Mouse (Mus musculus) cerebellum, adult (tissue): Measurements from ENCODE around the gene Swt1.
"Not testable (repeated sequence)": the region's sequence is repeated elsewhere in the genome, so short reads cannot be mapped to it uniquely, and the experiment has no call there.

Experiments used
- ATAC-seq: cut with Nextera tagmentation; 2 replicates; pipeline ENCODE4 v1.9.2; 2017; ENCODE audit warnings: mild to moderate bottlenecking, moderate library complexity, mixed read lengths; ENCODE audit not compliant: insufficient number of reproducible peaks, low FRiP score, low TSS enrichment

Gene Swt1

GRCm38 (mm10) chr1:151367721-151368324 lies 60.4 kb downstream of the Swt1 start:
- no peak for ATAC-seq

GRCm38 (mm10) chr1:151366944-151367605 lies 61.2 kb downstream of the Swt1 start:
- ATAC-seq, result no peak

GRCm38 (mm10) chr1:151359374-151359773 lies 68.9 kb downstream of the Swt1 start:
- ATAC-seq, result no peak

- no peak for ATAC-seq
These were observed 72.3 kb downstream of the Swt1 start for GRCm38 (mm10) chr1:151355994-151356393.

GRCm38 (mm10) chr1:151352911-151353310 lies 75.3 kb downstream of the Swt1 start:
- ATAC-seq, result no peak

GRCm38 (mm10) chr1:151348293-151348692 lies 80.0 kb downstream of the Swt1 start:
- not testable (repeated sequence) for ATAC-seq

GRCm38 (mm10) chr1:151346681-151347127 lies 81.6 kb downstream of the Swt1 start:
- no peak for ATAC-seq

- no peak for ATAC-seq
These were observed 82.4 kb downstream of the Swt1 start for GRCm38 (mm10) chr1:151345863-151346195.

- peak; percentile 72 for ATAC-seq
These were observed 83.0 kb downstream of the Swt1 start for GRCm38 (mm10) chr1:151345109-151345862.

- peak; percentile 91 for ATAC-seq
These were observed 83.8 kb downstream of the Swt1 start, which contains the start of gene Ivns1abp for GRCm38 (mm10) chr1:151344283-151345108. Ivns1abp (plus strand) TSS chr1:151344477.

- ATAC-seq, result peak; percentile 58; the same call in 1 of the 2 replicates
These were observed 84.5 kb downstream of the Swt1 start for GRCm38 (mm10) chr1:151343571-151344282.

GRCm38 (mm10) chr1:151342968-151343367 lies 85.3 kb downstream of the Swt1 start:
- no peak for ATAC-seq

GRCm38 (mm10) chr1:151342311-151342710 lies 85.9 kb downstream of the Swt1 start:
- no peak for ATAC-seq

- ATAC-seq, result no peak
These were observed 86.8 kb downstream of the Swt1 start for GRCm38 (mm10) chr1:151341321-151342044.

GRCm38 (mm10) chr1:151338941-151339340 lies 89.3 kb downstream of the Swt1 start:
- no peak for ATAC-seq

GRCm38 (mm10) chr1:151338234-151338633 lies 90.0 kb downstream of the Swt1 start:
- ATAC-seq, result no peak

GRCm38 (mm10) chr1:151332819-151333218 lies 95.4 kb downstream of the Swt1 start:
- no peak for ATAC-seq

- no peak for ATAC-seq
These were observed 98.7 kb downstream of the Swt1 start for GRCm38 (mm10) chr1:151329601-151330000.
